Mouse (Mus musculus): ENCODE results near the gene Trpm5. TPM values are rescaled to one million over a fixed set of nuclear protein-coding genes. Genes with fewer than 3 reads are reported as not detected.

The Trpm5 gene
- total RNA-seq, 2 experiments from 2014 or later, result 0.99 to 1.0 TPM

GRCm38 (mm10) chr7:143058221-143058697 is 36.2 kb downstream of the Trpm5 start:
- no peak for DNase-seq

DNA sequence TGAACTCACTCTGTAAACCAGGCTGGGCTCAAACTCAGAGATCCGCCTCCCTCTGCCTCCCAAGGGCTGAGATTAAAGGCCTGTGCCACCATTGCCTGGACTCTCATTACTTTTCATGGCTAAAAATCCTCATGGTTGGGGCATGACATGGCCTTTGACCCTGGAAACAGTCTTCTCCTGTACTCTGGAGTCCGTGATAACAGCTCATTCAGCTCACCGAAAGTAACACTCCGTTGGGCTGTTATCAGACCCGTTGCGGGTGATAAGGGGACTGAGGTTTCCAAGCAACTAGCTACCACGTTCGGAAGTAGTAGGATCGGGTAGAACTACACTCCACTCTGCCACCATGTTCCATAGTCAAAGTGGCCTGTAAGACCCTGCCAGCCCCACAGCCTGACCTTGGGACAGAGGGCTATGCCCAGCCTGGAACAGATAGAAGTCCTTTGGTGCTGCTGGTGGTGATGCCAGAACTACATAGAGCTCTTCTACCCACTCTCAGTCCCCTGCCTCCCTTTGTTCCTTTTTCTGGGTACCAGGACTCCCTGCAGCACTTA is 36.7 kb downstream of the Trpm5 start:
- DNase-seq, result no peak

- no peak for DNase-seq
Observed at GRCm38 (mm10) chr7:143057023-143057422, 37.4 kb downstream of the Trpm5 start.

- no peak for DNase-seq
Observed at GRCm38 (mm10) chr7:143055499-143056186, 38.8 kb downstream of the Trpm5 start.

DNA sequence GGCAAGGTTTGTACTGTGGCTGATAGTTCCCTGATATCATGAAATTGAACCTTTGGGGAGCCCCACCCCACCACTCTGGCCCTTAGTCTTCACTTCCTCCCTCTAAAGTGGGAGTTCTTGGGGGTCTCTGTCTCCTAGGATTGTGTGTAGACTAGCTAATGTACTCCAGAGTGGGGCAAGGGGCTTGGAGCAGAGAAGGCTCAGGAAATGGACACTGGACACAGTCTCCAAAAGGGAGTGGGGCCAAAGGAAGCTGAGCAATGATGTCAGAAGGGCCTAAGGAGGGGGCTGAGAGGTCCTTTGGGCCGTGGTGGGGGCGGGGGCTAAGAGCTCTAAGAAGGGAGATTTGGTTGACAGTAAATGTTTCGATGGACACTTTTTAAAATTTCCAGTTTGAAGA is 39.4 kb downstream of the Trpm5 start:
- no peak for DNase-seq

DNA sequence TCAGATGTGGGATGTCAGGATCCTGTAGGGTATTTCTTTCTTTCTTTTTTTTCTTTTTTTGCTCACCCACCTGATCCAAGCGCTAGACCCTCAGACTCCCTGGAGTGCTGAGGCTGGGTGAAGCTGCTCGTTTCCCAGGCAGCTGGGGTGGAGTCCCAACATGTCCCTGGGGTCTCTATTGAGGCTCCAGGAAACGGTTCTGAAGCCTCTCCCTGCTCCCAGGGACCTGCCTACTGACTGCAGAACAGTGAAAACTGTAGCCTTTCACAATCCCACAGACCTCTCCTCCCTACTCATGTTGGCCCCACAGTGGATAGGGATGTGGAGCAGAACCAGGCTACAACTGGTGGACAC is 39.9 kb downstream of the Trpm5 start:
- no peak for DNase-seq

- peak; percentile 38 for DNase-seq
Observed at GRCm38 (mm10) chr7:143053961-143054611, 40.4 kb downstream of the Trpm5 start.

- DNase-seq, result peak; percentile 84
Observed at GRCm38 (mm10) chr7:143053008-143053899, 41.2 kb downstream of the Trpm5 start.

GRCm38 (mm10) chr7:143052626-143053007 is 41.8 kb downstream of the Trpm5 start, which contains the start of gene Cd81:
TSS of gene Cd81 (plus strand) at chr7:143052739.
- DNase-seq, result peak; percentile 97

- DNase-seq, result no peak
Observed at GRCm38 (mm10) chr7:143051316-143051715, 43.1 kb downstream of the Trpm5 start.

- peak; percentile 91 for DNase-seq
Observed at GRCm38 (mm10) chr7:143049841-143050816, 44.3 kb downstream of the Trpm5 start.

DNA sequence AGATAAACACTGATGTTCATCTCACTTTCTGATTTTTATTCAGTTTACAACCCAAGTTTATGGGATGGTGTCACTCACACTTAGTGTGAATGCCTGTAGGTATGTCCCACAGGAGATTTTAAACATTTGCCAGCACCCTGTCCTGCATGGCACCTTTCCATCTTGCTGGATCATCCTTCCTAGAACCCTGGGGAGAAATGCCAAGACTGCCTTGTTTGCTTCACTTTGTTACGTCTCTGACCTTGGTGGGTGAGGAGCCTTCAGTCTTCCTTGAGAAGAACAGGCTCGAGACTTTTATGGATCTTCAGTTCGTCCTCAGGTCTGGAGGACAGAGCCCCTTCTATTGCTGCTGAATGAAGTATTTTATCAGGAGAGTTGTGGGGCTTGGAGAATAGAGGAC is 45.1 kb downstream of the Trpm5 start:
- no peak for DNase-seq

GRCm38 (mm10) chr7:143046358-143046757 is 48.1 kb downstream of the Trpm5 start:
- no peak for DNase-seq

GRCm38 (mm10) chr7:143044826-143045206 is 49.6 kb downstream of the Trpm5 start:
- no peak for DNase-seq

DNA sequence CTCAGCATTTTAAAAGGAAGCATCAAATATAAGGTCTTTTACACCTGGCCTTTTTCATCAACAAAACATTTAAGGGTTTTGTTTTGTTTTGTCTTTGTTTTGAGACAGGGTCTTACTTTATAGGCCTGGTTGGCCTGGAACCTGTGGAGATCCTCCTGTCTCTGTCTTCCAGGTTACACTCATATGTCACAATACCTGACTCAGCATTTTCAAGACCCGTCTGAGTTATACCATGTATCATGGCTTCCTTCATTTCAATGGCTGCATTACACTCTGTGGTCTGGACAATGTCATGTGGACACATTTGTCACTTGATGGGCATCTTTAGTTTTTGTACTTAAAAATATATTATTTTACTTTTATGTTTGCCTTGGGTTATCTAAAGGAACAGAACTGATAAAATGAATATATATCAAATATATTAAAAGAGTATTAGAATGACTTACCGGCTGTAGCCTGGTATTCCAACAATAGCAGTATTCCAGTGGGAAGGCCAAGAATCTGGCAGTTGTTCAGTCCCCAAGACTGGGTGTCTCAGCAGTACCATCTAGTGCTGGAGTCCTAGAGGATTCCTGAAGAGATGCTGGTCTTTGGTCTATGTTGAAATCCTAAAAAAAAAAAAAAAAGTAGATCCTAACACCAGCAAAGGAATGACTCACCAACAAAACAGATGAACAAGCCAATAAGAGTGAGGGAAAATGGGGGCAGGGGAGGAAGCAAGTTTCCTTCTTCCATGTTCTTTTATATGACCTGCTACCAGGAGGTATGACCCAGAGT is 50.2 kb downstream of the Trpm5 start:
- no peak for DNase-seq

- no peak for DNase-seq
Observed at GRCm38 (mm10) chr7:143042897-143043300, 51.5 kb downstream of the Trpm5 start.

DNA sequence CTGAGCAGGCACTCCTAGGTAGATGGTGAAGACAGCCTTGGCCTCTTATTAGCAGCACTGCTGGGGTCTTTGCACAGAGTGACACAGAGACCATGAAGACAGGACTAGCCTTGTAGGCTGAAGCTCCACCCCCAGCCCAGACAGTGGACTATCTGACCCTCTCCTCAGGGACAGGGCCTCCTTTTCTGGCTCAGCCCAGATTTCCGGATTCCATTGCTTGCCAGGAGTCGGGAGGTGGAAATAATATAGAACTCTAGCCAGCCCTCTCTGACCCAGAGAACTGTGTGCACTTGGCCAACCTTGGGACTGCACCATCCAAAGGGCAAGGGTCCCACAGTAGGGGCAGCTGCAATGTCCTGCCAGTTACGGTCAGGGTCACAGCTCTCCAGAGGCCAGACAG is 52.4 kb downstream of the Trpm5 start:
- peak; percentile 82 for DNase-seq

DNA sequence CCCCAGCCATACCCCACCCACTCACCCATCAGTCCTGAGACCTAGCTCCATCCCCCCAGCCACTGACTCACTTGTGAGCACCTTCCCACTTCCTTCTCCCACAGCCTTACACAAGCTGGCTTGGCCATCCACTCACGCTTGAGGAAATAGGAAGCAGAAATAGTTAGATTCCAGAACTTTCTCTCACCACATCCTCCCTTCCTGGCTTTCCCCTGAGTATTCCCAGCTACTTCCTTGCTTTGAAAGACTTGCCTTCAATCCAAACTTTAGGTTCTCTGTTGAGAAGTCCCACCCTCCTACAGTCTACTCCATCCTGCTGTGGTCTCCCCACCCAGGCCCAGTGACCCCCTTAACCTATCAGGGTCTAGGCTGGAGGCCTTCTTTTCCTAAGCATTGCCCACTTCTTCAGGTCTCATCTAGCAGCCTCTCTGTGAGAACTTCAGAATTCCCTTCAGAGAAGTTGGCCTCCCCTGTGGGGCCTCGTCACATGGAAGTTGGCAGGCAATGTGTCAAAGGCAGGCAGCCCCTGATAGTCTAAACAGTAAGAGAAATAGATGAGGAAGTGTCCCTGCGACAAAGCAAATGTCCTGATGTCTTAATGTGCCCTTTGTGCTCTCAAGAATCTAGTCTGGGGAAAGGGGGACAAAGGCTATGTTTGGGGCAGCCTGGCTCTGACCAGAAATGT is 53.2 kb downstream of the Trpm5 start:
- DNase-seq, result no peak

- DNase-seq, result no peak
Observed at GRCm38 (mm10) chr7:143040561-143040960, 53.9 kb downstream of the Trpm5 start.

Measured in adrenal gland, postnatal 10 days (tissue).